8 mouse cellular contexts compared by ENCODE assay signal in genomic region chr11:35979733-35980410, GRCm38 (mm10). TPM values are rescaled to one million over a fixed set of nuclear protein-coding genes. Genes with fewer than 3 reads are reported as not detected.
DNase-seq lines count a peak whose midpoint lies in the region; ATAC-seq and TF ChIP-seq lines count a peak whose summit lies in the region.

No protein-coding gene starts in this region.

- no peak for TF ChIP-seq EP300 in liver, postnatal 0 days (IDR thresholded peaks at IDR 0.05; ENCODE audit: low read depth)

- H3K4me1 ChIP-seq in E14TG2a.4 (replicated peaks; ENCODE audit: low read depth, low read length), result peaks cover 65% of the 10 kb centered on the region
- peaks cover 43% of the 10 kb centered on the region for H3K4me1 ChIP-seq in embryonic facial prominence, embryonic 10.5 days
- peaks cover 25% of the 10 kb centered on the region for H3K4me1 ChIP-seq in hindbrain, embryonic 15.5 days (replicated peaks)
- no peaks in the 10 kb centered on the region; the same call in 1 of the 2 replicates for H3K4me1 ChIP-seq in liver, postnatal 0 days (ENCODE audit: insufficient read depth)

- ATAC-seq in hindbrain, embryonic 15.5 days (ENCODE audit: low FRiP score, low read depth), result peak; percentile 47
- peak; percentile 59 for ATAC-seq in liver, postnatal 0 days

- no peak for TF ChIP-seq CTCF in E14TG2a.4 (conservative IDR thresholded peaks at IDR 0.05; ENCODE audit: low read length)
- TF ChIP-seq CTCF in liver, postnatal 0 days (IDR thresholded peaks at IDR 0.05; ENCODE audit: low read depth), result no peak

- peak overlapping the region; percentile 86 for H3K27ac ChIP-seq in embryonic facial prominence, embryonic 10.5 days (replicated peaks)
- H3K27ac ChIP-seq in hindbrain, embryonic 15.5 days (replicated peaks), result peak overlapping the region; percentile 60
- H3K27ac ChIP-seq in liver, postnatal 0 days (ENCODE audit: low read depth), result peak overlapping the region; percentile 69; the same call in 1 of the 2 replicates

- H3K36me3 ChIP-seq in E14TG2a.4 (ENCODE audit: insufficient read depth, low read length), result peaks cover 4% of the 10 kb centered on the region; the same call in 1 of the 2 replicates
- H3K36me3 ChIP-seq in embryonic facial prominence, embryonic 10.5 days (replicated peaks), result no peaks in the 10 kb centered on the region
- no peaks in the 10 kb centered on the region for H3K36me3 ChIP-seq in hindbrain, embryonic 15.5 days
- H3K36me3 ChIP-seq in liver, postnatal 0 days (replicated peaks; ENCODE audit: insufficient read depth, low read length), result no peaks in the 10 kb centered on the region

- H3K9ac ChIP-seq in hindbrain, embryonic 15.5 days, result peak overlapping the region; percentile 71
- H3K9ac ChIP-seq in liver, postnatal 0 days (replicated peaks), result peak overlapping the region; percentile 63

- WGBS in embryonic facial prominence, embryonic 10.5 days, result 2% methylated on average over 66 of the region's 66 CpGs
- WGBS in hindbrain, embryonic 15.5 days, result under 1% methylated on average over 39 of the region's 66 CpGs
- 1% methylated on average over 52 of the region's 66 CpGs for WGBS in liver, postnatal 0 days (ENCODE audit: insufficient replicate concordance)

- peaks cover 46% of the 10 kb centered on the region for H3K27me3 ChIP-seq in E14TG2a.4 (ENCODE audit: insufficient read depth, low read length)
- H3K27me3 ChIP-seq in embryonic facial prominence, embryonic 10.5 days (replicated peaks; ENCODE audit: low read depth, poor library complexity, severe bottlenecking), result peaks cover 73% of the 10 kb centered on the region
- no peaks in the 10 kb centered on the region; the same call in 1 of the 2 replicates for H3K27me3 ChIP-seq in hindbrain, embryonic 15.5 days
- peaks cover 11% of the 10 kb centered on the region for H3K27me3 ChIP-seq in liver, postnatal 0 days (ENCODE audit: insufficient read depth, low read length)

- peak; percentile 50 to 54 for DNase-seq in cerebellum, postnatal 10 days
- DNase-seq in cerebellum, adult 8-10 months, result no peak
- DNase-seq in embryonic facial prominence, embryonic 10.5 days (ENCODE audit: low spot score), result no peak
- DNase-seq in liver, postnatal 0 days, result peak; percentile 35
- peak; percentile 47 for DNase-seq in testis, postnatal 10 days (ENCODE audit: low spot score)
- no peak for DNase-seq in right cerebral cortex, postnatal 36 days (ENCODE audit: low spot score in 2 of 2)

- peak overlapping the region; percentile 89 for H3K4me3 ChIP-seq in E14TG2a.4 (replicated peaks; ENCODE audit: low read length)
- peak overlapping the region; percentile 78 for H3K4me3 ChIP-seq in embryonic facial prominence, embryonic 10.5 days
- peak overlapping the region; percentile 68 for H3K4me3 ChIP-seq in hindbrain, embryonic 15.5 days
- H3K4me3 ChIP-seq in liver, postnatal 0 days (ENCODE audit: low read depth, low read length), result peak overlapping the region; percentile 59

- H3K4me2 ChIP-seq in hindbrain, embryonic 15.5 days, result peak overlapping the region; percentile 60
- H3K4me2 ChIP-seq in liver, postnatal 0 days (ENCODE audit: low read depth, low read length), result peak overlapping the region; percentile 71

- H3K9me3 ChIP-seq in E14TG2a.4 (ENCODE audit: low read length), result no peaks in the 10 kb centered on the region
- no peaks in the 10 kb centered on the region for H3K9me3 ChIP-seq in embryonic facial prominence, embryonic 10.5 days
- H3K9me3 ChIP-seq in hindbrain, embryonic 15.5 days, result no peaks in the 10 kb centered on the region
- H3K9me3 ChIP-seq in liver, postnatal 0 days (ENCODE audit: low read length), result no peaks in the 10 kb centered on the region

RNA-seq across cellular contexts. Expression of gene Wwc1, which starts 0.5 kb away (rescaled TPM):
- 4.2 and 4.4 TPM in 2 replicates for polyA plus RNA-seq in embryonic facial prominence, embryonic 10.5 days (2016; fragmentation: Nextera tagmentation; extraction: Ambion mirVana)
- polyA plus RNA-seq in hindbrain, embryonic 15.5 days (2015; fragmentation: Nextera tagmentation; extraction: Ambion mirVana), result 13.5 and 13.8 TPM in 2 replicates
- polyA plus RNA-seq in liver, postnatal 0 days (2015; fragmentation: Nextera tagmentation; extraction: Ambion mirVana), result 4.7 and 6.3 TPM in 2 replicates

Comparison
In these comparisons a context has a peak if more than half of its experiments do, and no peak if none do; other contexts are left out.
1. DNase-seq: peak in cerebellum, postnatal 10 days (2 of 2), liver, postnatal 0 days (single experiment) and testis, postnatal 10 days (single experiment); none in cerebellum, adult 8-10 months (single experiment), embryonic facial prominence, embryonic 10.5 days (single experiment) and right cerebral cortex, postnatal 36 days (0 of 2).
2. Peak in every context shown above with its lines, with median percentiles within 50 percentile points of each other: H3K4me3 ChIP-seq and H3K27ac ChIP-seq.